Mouse (Mus musculus) adrenal gland, adult 8-10 months (tissue): Measurements from ENCODE around the gene Ets2. TPM values are rescaled to one million over a fixed set of nuclear protein-coding genes. Genes with fewer than 3 reads are reported as not detected.
"Not testable (repeated sequence)": the region's sequence is repeated elsewhere in the genome, so short reads cannot be mapped to it uniquely, and the experiment has no call there.

Experiments
- DNase-seq: peaks from one replicate; pipeline ENCODE4 v3.0.0; 2022
- total RNA-seq, 4 experiments: library from RNA; stranded (reverse); gene quantifications; 2 replicates each; pipeline ENCODE4 v1.2.4; 2022

Gene Ets2
- total RNA-seq, 4 experiments from 2014 or later: 44.7 to 78.5 (median 58.4) TPM

DNA sequence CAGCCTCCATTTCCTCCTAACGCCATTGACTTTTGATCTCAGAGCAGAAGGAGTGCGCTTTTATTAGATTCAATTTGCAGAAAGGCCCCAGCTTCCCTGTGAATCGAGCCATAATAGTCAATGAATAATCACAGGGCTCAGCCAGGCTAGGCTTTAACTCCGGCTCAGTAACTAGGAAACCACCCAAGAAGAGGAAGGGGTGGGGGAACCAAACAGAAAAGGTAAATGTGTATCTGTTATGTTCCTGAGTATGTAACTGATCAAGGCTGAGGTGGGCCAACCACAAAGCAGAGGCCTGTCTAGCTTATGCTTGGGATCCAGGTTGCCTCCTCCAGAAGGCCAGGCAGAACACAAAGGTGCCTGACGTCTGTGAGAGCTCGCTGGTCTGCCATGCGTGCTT is 1.7 kb upstream of the Ets2 start:
- DNase-seq: no peak

DNA sequence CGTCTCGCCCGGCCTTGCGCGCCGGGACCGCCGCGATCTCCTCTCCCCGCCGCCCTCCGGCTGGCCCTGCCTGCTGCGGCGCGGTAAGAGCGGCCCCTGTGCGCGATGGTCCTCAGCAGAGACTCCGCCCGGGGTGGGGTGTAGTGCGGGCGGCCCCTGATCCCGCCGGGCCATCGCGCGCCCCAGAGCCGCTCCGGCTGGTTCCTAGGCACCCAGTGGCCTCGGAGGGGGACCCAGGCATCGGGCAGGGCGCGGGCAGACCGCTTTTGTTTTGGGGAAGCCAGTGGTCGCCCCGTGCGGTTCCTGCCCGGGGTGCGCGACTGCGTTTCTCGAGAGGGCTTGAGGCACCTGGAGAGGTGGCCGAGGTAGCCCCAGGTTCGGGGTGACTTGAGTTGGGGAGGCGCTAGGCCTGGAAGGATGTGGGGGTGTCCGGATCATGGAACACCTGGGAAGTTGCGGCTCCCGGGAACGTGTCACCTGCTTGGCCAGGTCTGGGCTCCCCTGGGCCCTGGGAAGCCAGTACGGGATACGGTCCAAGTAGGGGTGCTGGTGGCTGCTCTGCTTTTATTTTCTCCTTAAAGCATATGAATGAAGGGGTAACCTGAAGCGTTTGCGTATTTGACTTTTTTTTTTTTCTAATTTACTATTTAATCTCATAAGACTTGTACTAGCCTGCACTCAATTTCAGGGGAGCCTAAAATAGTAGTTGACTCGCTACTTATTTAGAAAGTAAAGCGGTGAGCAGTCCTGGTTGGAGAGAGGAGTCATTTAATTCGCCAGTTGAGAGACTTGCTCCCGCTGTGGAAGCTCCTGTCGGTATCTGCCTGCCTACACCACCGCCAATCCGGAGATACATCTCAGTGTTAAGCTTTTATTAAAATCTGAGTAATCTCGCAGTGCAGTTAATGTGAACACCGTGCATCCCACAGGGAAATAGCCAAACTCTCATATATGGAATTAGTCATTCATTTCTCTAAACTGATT is 979 bp downstream of the Ets2 start:
- peak; percentile 32 for DNase-seq

DNA sequence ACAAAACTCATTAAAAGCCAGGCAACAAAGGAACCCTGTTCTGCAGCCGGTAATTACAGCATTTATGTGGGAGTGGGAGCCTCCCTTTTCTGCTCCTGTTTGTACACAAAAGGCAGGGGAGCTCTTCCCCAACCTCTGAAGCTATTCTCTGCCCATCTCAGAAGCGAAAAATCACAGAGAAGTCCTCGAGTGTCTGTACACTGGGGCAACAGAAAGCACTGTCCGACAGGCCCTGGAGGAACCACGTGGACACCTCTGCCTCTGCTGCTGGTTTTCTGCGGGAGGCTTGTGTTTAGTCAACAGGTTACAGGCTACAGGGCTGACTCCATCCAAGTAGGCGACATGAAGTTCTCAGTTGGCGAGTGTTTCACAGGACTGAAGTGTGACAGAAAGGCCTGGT is 2.1 kb downstream of the Ets2 start:
- DNase-seq: no peak

DNA sequence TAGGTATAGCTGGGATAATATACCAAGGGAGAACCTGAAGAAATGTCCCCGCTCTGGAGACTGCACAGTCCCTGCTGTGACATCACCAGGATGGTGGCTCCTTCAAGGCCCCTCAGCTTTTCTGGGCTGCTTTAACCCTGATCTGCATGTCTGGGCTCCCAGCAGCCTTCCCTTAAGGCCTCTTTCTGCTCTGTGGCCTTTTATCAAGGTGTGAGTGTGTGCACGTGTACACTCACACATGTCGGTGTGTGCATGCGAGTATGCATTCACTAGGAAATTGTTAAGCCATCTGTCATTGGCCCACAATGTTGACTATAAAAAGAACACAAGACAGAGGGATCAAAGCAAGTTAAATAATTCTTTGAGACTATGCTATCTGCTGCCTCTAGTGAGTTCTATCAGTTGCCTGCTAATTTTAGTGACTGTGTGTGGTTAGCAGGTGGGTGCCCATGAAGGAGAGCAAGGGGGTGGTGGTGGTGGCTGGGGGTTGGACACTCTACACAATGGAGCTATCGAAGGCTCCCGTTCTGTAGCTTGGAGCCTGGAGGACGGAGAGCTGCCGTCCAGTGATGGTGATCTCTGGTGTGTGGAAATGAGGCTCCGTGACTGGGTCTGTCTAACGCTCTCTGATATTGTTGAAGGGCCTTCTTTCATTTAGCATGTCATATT is 2.9 kb downstream of the Ets2 start:
- DNase-seq: no peak

DNA sequence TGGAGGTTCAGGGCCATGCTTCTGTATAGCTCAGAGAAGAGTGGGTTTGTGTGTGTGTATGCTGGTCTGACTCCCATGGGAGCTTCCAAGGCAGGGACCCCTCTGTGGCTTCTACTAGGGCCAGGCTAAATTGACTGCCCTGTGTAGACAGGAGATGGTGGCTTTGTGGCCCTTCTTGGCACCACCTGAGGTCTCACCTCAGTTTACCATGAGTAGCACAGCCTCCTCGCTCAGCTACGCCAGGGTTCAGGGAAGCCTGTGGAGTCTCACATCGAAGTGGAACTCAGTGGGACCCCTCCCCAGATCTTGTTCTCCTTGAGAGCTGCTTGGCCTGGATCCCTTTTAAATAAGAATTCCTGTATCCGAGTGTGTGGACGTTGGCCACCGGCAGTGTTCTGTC is 3.9 kb downstream of the Ets2 start:
- no peak for DNase-seq

DNA sequence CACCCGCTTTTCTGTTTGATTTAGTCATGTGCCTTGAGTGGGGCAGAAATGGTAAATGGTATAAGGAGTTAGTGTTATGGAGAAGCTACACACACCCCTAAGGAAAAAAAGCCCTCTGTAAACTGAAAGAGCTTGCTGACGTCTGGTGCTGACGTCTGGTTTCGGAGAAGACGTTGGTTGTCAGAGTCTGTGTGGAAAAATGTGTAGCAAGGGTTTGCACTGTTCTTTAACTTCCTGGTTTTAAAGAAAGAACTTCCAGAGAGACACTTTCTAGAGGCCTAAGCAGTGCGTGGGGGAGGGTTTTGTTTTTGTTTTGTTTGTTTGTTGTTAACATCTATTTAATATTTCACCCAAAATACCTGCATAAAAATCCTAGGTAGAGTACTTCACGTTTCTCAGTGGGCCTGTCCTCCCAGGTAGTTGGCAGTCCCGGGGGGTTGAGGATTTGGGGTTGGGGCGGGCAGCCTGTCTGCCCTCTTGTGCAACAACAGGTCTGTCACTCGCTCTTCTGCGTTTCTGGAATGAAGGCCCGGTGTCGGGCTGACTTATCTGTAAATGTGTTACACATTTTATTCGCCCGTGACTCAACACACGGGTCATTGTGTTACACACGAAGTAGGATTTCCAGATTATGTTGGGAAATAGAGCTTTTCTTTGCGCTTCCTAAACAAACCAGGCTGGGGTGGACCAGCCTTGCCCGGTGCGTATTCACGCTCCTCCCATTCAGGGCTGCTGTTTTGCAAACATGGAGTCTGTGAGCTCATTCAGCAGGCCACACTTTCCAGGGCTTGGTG is 6.5 kb downstream of the Ets2 start:
- DNase-seq: no peak

DNA sequence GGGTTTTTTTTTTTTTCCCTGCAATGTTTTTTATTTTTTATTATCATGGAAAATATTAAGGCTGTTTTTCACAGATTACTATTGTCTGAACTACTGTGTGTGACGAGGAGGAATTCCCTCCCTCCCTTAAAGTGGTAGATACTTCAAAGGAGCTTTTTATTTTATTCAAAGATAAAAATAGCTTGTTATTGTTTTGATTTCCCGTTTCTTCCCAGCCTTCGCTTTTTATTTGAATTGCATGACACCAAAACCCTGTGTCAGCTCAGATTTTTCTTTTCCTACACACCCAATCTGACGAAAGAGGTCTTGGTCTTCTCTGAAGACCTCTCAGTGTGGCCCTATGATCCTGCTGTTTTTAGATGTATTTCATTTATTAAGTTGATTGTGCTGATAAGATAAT is 7.3 kb downstream of the Ets2 start:
- DNase-seq: no peak

DNA sequence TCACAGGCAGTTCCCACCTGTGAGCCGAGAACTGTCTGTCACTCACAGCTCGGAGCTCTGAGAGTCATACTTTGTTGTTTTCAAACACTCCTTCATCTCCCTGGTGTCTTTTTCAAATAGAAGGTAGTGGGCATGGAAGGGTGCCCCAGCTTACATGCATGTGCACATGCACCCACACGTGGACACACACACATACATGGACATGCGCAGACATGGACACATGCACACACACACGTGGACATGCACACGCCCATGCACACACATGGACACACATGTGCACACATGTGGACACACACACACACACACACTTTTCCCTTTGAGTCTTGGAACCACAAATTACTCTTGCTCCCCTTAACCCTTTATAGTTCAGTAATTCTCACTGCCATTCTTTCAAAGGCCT is 8.3 kb downstream of the Ets2 start:
- DNase-seq: no peak

DNA sequence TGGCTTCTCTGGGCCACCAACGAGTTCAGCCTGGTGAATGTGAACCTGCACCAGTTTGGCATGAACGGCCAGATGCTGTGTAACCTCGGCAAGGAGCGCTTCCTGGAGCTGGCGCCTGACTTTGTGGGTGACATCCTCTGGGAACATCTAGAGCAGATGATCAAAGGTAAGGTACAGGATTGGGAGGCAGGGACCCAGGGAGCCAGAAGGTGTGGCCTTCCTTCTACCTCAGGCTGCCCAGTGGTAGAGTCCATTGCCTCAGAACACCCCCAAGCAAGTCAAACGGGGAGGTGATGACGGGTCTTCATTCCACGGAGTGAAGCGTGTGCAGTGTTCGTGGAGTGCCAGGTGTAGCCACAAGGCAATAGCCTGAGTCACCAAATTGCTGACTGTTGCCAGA is 10.2 kb downstream of the Ets2 start:
- DNase-seq: no peak

DNA sequence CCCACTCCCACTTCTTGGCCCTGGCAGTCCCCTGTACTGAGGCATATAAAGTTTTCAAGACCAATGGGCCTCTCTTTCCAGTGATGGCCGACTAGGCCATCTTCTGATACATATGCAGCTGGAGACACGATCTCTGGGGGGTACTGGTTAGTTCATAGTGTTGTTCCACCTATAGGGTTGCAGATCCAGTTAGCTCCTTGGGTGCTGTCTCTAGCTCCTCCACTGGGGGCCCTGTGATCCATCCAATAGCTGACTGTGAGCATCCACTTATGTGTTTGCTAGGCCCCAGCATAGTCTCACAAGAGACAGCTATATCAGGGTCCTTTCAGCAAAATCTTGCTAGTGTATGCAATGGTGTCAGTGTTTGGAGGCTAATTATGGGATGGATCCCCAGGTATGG is 11.2 kb downstream of the Ets2 start:
- not testable (repeated sequence) for DNase-seq

DNA sequence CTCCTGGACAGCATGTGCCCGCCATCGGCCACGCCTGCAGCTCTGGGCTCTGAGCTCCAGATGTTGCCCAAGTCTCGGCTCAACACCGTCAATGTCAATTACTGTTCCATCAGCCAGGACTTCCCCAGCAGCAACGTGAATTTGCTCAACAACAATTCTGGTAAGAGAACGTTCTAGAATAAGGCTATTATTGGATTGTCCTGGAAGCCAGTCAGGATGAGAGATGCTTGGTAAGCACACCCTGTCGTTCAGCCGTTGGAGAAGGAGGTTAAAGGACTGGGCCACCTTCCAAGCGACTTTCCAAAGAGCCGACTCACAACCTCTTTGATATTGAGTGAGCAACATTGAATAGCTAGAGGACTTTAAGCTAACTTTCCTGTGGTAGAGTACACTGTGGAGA is 13.2 kb downstream of the Ets2 start:
- no peak for DNase-seq

DNA sequence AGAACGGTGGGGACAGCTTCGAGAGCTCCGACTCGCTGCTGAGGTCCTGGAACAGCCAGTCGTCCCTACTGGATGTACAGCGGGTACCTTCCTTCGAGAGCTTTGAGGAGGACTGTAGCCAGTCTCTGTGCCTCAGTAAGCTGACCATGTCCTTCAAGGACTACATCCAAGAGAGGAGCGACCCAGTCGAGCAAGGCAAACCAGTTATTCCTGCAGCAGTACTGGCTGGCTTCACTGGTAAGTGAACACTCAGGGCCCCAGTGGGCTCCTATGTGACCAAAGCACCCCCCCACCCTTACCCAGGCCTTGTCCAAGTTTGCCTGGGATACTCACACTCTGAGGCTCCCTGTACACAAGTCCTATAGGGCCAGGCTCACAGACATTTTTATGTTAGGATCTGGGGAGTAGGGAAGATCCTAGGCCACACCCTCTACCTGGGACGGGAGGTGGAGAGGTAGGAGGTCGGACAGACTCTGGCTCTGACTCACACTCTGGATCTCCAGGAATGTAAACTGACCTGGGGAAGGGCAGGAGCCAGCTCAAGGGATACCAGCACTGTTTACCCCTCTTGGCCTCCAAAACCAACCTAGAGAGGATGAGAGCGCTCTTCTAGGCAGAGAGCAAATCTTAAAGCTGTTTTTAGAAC is 14.3 kb downstream of the Ets2 start:
- DNase-seq: no peak

DNA sequence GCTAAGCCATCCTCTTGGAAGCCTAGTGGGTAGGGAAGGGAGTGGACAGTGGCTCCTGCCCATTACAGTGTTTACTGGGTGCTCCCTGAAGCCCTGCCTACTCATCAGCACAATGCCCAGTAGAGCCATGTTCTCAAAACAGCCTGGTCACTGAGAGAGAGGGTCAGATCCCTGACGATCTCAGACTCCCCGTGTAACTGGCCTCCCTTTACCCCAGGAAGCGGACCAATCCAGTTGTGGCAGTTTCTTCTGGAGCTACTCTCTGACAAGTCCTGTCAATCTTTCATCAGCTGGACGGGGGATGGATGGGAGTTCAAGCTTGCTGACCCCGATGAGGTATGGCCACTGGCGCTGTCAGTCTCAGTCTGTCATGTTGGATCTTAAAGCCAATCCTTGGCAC is 15.8 kb downstream of the Ets2 start:
- DNase-seq: no peak

DNA sequence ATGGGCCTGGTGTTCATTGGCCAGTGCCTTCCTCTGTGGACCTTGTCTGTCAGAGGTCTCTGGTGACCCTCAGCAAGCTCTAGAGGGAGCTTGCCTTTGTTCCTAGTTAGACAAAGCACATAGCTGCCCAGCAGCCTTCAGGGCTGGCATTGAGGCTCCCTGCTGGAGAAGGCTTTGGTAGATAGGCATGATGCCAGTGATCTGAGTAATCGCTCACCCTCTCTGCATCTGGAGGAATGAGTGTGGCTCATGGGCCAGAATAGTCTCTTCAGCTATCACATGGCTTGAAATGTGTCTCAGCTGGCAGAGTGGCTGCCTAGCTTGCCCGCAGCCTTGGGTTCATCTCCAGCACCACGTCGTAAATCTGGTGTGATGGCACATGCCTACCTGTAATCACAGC is 16.2 kb downstream of the Ets2 start:
- DNase-seq: peak; percentile 83

DNA sequence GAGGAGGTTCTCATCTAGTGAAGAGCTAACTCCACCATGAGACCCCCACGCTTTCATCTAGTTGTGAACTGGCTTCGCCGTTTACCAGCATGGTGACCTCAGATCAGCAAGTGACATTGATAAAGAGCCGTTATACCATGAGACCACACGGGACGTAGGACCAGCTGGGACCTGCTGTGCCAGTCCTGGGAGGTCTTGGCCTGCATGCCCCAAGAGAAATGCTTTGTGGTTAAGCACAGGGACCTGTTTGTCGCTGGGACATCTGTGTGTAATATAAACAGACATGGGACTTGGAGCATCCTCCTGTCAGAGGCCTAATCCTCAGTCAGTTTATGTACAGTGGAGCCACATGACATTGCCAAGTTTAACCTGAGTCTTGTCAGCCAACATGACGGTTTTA is 18.7 kb downstream of the Ets2 start:
- DNase-seq: no peak

DNA sequence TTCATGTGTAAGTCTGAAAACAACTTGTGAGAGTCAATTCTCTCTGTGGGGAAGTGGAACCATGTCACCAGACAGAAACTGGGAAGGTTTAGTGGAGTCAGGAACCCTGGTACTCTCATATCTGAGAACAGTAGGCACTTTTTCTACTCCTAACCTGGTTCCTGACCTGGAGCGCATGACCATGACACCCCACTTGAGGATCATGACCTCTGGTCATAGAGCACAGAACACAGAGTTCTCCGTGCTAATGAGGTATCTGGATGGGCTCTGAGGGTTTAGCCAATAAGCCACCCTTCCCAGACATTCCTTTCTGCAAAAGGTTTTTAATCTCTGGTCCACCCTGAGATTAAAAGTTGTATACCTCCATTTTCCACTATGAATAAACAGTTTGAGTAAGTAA is 22.4 kb downstream of the Ets2 start:
- DNase-seq: no peak

DNA sequence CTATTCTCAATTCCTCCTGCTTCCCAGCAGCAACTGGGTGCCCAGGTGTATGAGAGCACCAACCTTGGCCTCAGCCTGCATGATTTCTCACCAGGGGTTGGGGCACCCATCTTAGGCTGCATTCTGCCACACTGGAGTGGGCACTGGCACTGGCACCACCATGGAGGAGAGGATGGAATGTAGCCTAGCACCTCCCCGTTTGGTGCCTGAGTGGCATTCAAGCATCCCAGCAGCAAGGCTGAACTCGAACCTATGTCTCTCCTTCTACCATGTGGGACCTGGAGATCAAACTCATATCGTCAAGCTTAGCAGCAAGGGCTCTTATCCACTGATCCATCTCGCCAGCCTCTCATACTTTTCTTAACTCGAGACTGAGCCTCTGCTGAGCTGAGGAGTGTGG is 22.9 kb downstream of the Ets2 start:
- no peak for DNase-seq

DNA sequence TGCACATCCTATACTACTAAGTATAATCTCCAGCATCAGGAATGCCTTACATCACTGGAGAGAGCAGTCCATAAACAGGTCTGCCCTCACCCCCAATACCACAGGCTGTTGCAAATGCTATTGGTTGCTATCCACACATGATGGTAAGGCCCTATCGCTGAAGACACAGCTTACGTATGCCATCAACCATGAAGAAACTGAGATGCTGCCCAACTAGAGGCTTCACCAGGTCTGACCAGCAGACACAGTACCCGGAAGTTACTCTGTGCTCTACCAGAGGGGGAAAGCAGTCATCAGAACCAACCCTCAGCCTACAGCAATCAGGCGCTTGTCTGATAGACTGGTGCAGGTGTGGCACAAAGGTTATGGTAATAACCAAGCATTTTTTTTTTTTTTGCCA is 24.9 kb downstream of the Ets2 start:
- no peak for DNase-seq

DNA sequence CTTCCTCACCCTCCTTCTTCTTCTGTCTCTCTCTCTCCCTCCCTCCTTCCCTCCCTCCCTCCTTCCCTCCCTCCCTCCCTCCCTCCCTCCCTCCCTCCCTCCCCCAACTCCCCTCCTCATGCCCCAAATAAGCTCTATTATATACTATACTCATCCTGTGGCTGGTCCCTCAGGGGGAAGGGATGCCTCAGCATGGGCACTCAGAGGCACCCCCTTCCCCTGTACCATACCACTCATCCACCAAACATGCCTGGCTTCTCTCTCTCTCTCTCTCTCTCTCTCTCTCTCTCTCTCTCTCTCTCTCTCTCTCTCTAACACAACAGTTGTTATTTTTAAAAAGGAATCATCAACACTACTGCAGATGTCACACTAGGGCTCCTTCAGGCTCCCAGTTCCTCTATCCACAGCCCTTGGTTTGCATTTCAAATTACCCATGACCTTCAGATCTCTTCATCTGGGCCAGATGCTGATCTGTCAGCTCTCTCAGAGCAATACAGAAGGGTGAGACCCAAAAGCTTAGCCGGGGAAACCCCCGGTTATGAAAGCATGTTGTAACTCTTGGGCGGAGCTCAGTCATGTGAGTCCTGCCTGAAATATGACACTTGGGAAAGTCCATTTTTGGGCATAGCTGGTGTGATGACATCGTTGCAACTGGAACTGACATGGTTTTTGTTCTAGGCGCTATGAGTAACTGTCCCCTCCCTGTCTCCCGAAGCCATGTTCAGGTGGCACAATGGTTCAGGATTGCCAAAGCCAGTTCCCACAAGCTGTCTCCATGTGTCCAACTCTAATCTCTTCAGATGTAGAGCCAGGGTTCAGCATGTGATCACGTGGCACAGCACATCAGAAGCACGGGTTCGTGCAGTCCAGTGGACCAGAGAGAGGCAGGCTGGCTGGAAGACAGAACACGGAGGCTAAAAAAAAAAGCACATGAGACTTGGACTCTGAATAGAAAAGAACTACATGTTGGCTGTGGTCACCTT is 26.9 kb downstream of the Ets2 start:
- peak; percentile 59 for DNase-seq

DNA sequence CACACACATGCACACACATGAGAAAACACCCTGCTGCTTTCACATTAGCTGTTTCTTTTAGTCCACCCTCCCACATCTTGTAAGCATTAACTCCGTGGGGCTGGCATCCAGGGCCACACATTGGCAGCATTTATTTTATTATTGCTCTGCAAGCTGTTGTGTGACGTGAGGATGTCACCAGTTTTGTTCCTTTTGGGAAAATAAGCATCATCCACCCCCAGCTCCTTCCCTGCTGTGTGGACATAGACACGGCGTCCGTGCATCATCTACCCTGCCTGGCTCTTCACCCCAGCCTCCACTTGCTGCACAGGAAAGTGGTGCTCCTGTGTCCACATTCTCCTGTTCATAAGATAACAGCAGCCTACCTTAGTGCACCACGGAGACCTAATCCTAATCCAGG is 27.9 kb downstream of the Ets2 start:
- no peak for DNase-seq

DNA sequence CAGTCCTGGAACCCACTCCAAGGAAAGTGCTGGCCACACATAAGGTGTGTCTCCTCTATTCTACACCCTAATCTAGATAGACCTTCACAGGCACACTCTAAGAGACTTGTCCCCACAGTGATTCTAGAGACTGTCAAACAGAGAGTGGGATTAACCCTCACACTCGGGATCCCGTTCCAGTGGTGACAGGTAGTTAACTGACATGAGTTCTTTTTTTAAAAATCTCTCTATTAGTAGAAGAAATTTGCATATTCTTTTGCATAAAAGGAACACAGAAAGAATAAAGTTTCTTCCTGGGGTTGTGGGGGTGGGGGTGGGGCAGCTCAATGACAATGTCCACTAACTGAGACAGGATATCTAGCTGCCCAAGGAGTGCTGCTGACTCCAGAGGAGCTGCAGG is 32.9 kb downstream of the Ets2 start:
- no peak for DNase-seq
